Mouse (Mus musculus) adrenal gland, postnatal 14 days (tissue): ENCODE measurements at regions not wholly inside any gene's neighbourhood (a gene's known extent, or its start where the extent isn't known, plus 50 kb on each side); places are given as distances from the start of the nearest gene placed in this dataset.
"Not testable (repeated sequence)": the region's sequence is repeated elsewhere in the genome, so short reads cannot be mapped to it uniquely, and the experiment has no call there.

Experiments
- DNase-seq: peaks from one replicate; pipeline ENCODE4 v3.0.0; 2021; ENCODE audit warnings: mixed read lengths

- DNase-seq = no peak
These were observed 97.8 kb upstream of the Cpsf6 start for GRCm38 (mm10) chr10:117477331-117478201.

GRCm38 (mm10) chr10:117475086-117475945, 95.5 kb upstream of the Cpsf6 start:
- no peak for DNase-seq

- no peak for DNase-seq
These were observed 94.7 kb upstream of the Cpsf6 start for GRCm38 (mm10) chr10:117474351-117475085.

- DNase-seq = no peak
These were observed 93.7 kb upstream of the Cpsf6 start for GRCm38 (mm10) chr10:117473471-117473870.

GRCm38 (mm10) chr10:117472568-117472930, 92.7 kb upstream of the Cpsf6 start:
- no peak for DNase-seq

- DNase-seq = no peak
These were observed 92.2 kb upstream of the Cpsf6 start for GRCm38 (mm10) chr10:117471818-117472567.

- DNase-seq = no peak
These were observed 91.4 kb upstream of the Cpsf6 start for GRCm38 (mm10) chr10:117471036-117471817.

GRCm38 (mm10) chr10:117470481-117470880, 90.7 kb upstream of the Cpsf6 start:
- no peak for DNase-seq

- no peak for DNase-seq
These were observed 89.8 kb upstream of the Cpsf6 start for GRCm38 (mm10) chr10:117469573-117470090.

- no peak for DNase-seq
These were observed 89.2 kb upstream of the Cpsf6 start for GRCm38 (mm10) chr10:117468931-117469572.

GRCm38 (mm10) chr10:117468381-117468780, 88.6 kb upstream of the Cpsf6 start:
- no peak for DNase-seq

GRCm38 (mm10) chr10:117467161-117467560, 87.3 kb upstream of the Cpsf6 start:
- DNase-seq = no peak

GRCm38 (mm10) chr10:117466391-117466790, 86.6 kb upstream of the Cpsf6 start:
- DNase-seq = no peak

- no peak for DNase-seq
These were observed 85.9 kb upstream of the Cpsf6 start for GRCm38 (mm10) chr10:117465671-117466250.

- DNase-seq = no peak
These were observed 85.3 kb upstream of the Cpsf6 start for GRCm38 (mm10) chr10:117465058-117465660.

GRCm38 (mm10) chr10:117464331-117464730, 84.5 kb upstream of the Cpsf6 start:
- DNase-seq = not testable (repeated sequence)

- DNase-seq = no peak
These were observed 83.8 kb upstream of the Cpsf6 start for GRCm38 (mm10) chr10:117463636-117464035.

- no peak for DNase-seq
These were observed 83.1 kb upstream of the Cpsf6 start for GRCm38 (mm10) chr10:117462921-117463320.

GRCm38 (mm10) chr10:117461791-117462516, 82.1 kb upstream of the Cpsf6 start:
- no peak for DNase-seq
